Mouse (Mus musculus) megakaryocyte, embryonic 14.5 days (primary cell): ENCODE measurements around the gene Sectm1b.

ENCODE experiments used
- FLI1 ChIP-seq: IDR thresholded peaks from 2 replicates; pipeline ENCODE4 v1.6.1; 2012; ENCODE audit warnings: low read length, inconsistent platforms, mixed read lengths
- GATA1 ChIP-seq: IDR thresholded peaks from 3 replicates; pipeline ENCODE4 v1.6.1; 2012; ENCODE audit warnings: mixed read lengths, low read length, inconsistent platforms, borderline replicate concordance

- TF ChIP-seq GATA1 (no peak), FLI1 (no peak)
These were observed 828 bp upstream of the Sectm1b start for GRCm38 (mm10) chr11:121064197-121064596.
